Mouse (Mus musculus) forebrain, postnatal 0 days (tissue): ENCODE results near the gene Scg5. TPM values are rescaled to one million over a fixed set of nuclear protein-coding genes. Genes with fewer than 3 reads are reported as not detected.

Experiments
- ATAC-seq: fragments of 200-750 bp; cut with Nextera tagmentation; 2 replicates; pipeline ENCODE4 v1.8.0; 2017; ENCODE audit warnings: mild to moderate bottlenecking, moderate library complexity
- DNase-seq: peaks from one replicate; pipeline ENCODE4 v3.0.0-alpha.2; 2015
- H3K27ac ChIP-seq: fragments of 300-500 bp; sonication (generic); 2 replicates; pipeline ENCODE4 v1.5.1; 2014; ENCODE audit warnings: low read depth, mild to moderate bottlenecking, antibody characterized with exemption, low read length, moderate library complexity, mixed read lengths
- H3K27me3 ChIP-seq: fragments of 300-500 bp; sonication (generic); 2 replicates; pipeline ENCODE4 v1.6.1; 2014; ENCODE audit warnings: mild to moderate bottlenecking, low read length, mixed read lengths; ENCODE audit not compliant: insufficient read depth
- H3K36me3 ChIP-seq: fragments of 300-500 bp; sonication (generic); 2 replicates; pipeline ENCODE4 v1.6.1; 2014; ENCODE audit warnings: mild to moderate bottlenecking, moderate library complexity; ENCODE audit not compliant: insufficient read depth
- H3K4me1 ChIP-seq: fragments of 300-500 bp; sonication (generic); 2 replicates; pipeline ENCODE4 v1.6.1; 2014; ENCODE audit warnings: antibody characterized with exemption; ENCODE audit not compliant: insufficient read depth
- H3K4me2 ChIP-seq: fragments of 300-500 bp; sonication (generic); 2 replicates; pipeline ENCODE4 v1.6.1; 2014; ENCODE audit warnings: low read depth, mild to moderate bottlenecking, moderate library complexity
- H3K4me3 ChIP-seq: fragments of 300-500 bp; sonication (generic); 2 replicates; pipeline ENCODE4 v1.5.1; 2014; ENCODE audit warnings: low read depth, low read length, mixed read lengths
- H3K9ac ChIP-seq: fragments of 300-500 bp; sonication (generic); 2 replicates; pipeline ENCODE4 v1.6.1; 2014; ENCODE audit warnings: mild to moderate bottlenecking
- H3K9me3 ChIP-seq: fragments of 300-500 bp; sonication (generic); 2 replicates; pipeline ENCODE4 v1.6.1; 2016; ENCODE audit warnings: low read length
- CTCF ChIP-seq: sonication (generic); IDR thresholded peaks from 2 replicates; pipeline ENCODE4 v1.5.1; 2016; ENCODE audit warnings: antibody characterized with exemption, control low read depth, low read depth
- WGBS: fragments of 180-500 bp; shearing (Covaris S2); extraction: QIAGEN DNeasy Blood & Tissue Kit; methylation state at CpG from one replicate; pipeline ENCODE4 v1.1.7; 2014; 5-methylcytosine and 5-hydroxymethylcytosine counted together
- polyA plus RNA-seq: library from polyadenylated mRNA; unstranded; fragments of >200 nt; fragmentation: Nextera tagmentation; extraction: Ambion mirVana; gene quantifications from 2 replicates; pipeline ENCODE4 v1.2.1, GENCODE M21; 2015
- total RNA-seq: library from RNA; depleted of rRNA; stranded (reverse); fragments of >200 nt; gene quantifications from 2 replicates; pipeline ENCODE4 v1.2.3, GENCODE M21; 2014

The Scg5 gene
- total and polyA plus RNA-seq, 2 experiments from 2014 or later, result 254 to 363 TPM

DNA sequence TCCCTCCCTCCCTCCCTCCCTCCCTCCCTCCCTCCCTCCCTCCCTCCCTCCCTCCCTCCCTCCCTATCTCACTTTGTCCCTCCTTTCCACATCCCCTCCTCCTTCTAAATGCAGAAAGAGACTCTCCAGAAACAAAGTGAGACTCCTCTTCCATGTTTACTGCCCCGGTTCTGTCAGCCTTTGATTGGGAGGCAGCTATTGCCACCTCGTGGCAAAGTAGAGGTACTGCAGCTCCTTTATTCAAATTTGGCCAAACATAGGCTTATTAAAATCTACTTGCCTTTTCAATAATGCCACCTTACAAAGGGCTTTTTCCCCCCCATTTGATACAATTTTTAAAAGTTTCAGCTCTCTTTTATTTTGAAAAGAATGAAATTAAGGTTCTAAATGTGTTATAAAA, 5.0 kb downstream of the Scg5 start:
- H3K27ac ChIP-seq, result no peak overlapping the region
- H3K4me2 ChIP-seq, result no peak overlapping the region
- ATAC-seq (no peak), DNase-seq (peak; percentile 82)
- H3K27me3 ChIP-seq, result no peaks in the 10 kb centered on the region
- no peaks in the 10 kb centered on the region for H3K9me3 ChIP-seq
- H3K36me3 ChIP-seq, result peaks cover 16% of the 10 kb centered on the region; the same call in 1 of the 2 replicates
- no peak overlapping the region for H3K9ac ChIP-seq
- WGBS, result 0% methylated on average over 2 of the region's 2 CpGs
- no peak overlapping the region for H3K4me3 ChIP-seq
- TF ChIP-seq CTCF, result peak; percentile 93
- H3K4me1 ChIP-seq, result peaks cover 26% of the 10 kb centered on the region

GRCm38 (mm10) chr2:113822367-113822766, 6.6 kb downstream of the Scg5 start:
- ATAC-seq (no peak), DNase-seq (no peak)
- Histone ChIP-seq H3K36me3 (peaks cover 16% of the 10 kb centered on the region; the same call in 1 of the 2 replicates), H3K27ac (no peak overlapping the region), H3K9ac (no peak overlapping the region), H3K9me3 (no peaks in the 10 kb centered on the region), H3K4me1 (peaks cover 18% of the 10 kb centered on the region), H3K4me3 (no peak overlapping the region), H3K4me2 (no peak overlapping the region), H3K27me3 (no peaks in the 10 kb centered on the region)
- no peak for TF ChIP-seq CTCF
- WGBS, result 96% methylated on average over 8 of the region's 8 CpGs

GRCm38 (mm10) chr2:113821176-113821734, 7.7 kb downstream of the Scg5 start:
- peaks cover 8% of the 10 kb centered on the region for H3K4me1 ChIP-seq
- H3K27ac ChIP-seq, result no peak overlapping the region
- ATAC-seq (no peak), DNase-seq (no peak)
- TF ChIP-seq CTCF, result no peak
- no peak overlapping the region for H3K9ac ChIP-seq
- no peak overlapping the region for H3K4me2 ChIP-seq
- H3K36me3 ChIP-seq, result peaks cover 16% of the 10 kb centered on the region; the same call in 1 of the 2 replicates
- 85% methylated on average over 12 of the region's 12 CpGs for WGBS
- no peaks in the 10 kb centered on the region for H3K9me3 ChIP-seq
- H3K27me3 ChIP-seq, result no peaks in the 10 kb centered on the region
- H3K4me3 ChIP-seq, result no peak overlapping the region

DNA sequence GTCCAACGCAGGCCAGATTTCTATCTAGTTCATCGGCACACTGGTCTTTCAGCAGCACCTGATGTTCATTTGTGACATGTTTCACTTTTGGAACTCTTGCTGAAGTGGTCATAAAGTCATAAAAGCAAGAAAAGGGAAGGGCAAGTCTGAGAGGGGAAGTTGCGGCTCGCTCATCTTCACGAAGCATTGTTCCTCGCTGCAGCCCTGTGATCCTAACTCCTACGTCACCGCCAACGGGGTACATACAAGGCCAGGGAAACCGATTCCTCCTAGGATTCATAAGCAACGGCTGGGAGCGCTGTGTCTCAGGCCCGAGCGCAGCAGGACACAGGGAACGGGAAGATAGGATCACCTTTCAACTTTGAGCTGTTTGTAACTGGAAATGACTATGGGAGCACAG, 8.8 kb downstream of the Scg5 start:
- DNase-seq, result no peak
- TF ChIP-seq CTCF, result no peak
- no peak for ATAC-seq

DNA sequence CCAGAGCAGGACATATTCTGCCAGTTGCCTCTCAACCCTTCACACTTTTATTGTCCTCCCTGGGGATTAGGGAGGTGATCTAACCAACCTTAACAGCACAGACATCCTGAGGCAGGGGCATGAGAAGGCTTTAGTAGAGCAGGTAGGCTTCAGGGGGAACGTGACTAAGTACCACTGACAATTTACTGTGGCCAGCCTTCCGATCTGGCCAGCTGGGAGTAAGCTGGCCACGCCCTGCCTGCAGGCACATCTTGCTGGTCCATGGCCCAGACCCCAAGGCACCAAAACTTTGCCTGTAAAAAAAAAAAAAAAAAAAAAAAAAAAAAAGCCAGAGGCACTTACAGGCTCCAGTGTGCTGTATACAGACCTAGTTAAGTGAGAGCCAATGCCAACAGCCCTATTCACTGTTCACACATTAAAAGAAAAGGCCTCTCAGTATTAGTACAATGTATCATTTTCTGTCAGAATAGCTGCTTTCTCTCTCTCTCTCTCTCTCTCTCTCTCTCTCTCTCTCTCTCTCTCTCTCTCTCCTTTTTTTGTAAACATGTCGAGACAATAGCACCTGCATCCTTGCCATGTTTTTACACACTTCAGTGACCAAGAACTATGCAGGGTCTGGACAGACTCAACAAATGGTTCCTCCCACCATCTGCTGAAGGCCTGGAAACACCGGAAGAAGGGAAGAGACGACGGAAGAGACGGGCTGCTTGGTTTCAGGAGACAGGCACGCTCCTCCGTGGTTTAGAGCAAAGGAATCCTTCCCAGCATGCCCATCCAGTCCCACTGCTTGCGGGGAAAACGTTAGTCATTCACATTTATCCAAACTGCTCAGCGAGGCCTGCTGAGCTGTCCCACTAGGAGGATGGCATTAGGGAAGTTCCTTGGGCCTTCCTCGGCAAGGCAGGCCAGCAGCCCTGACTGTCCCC, 11.0 kb downstream of the Scg5 start:
- H3K9me3 ChIP-seq, result no peaks in the 10 kb centered on the region
- no peak overlapping the region for H3K4me3 ChIP-seq
- H3K36me3 ChIP-seq, result peaks cover 7% of the 10 kb centered on the region; the same call in 1 of the 2 replicates
- no peak overlapping the region for H3K4me2 ChIP-seq
- TF ChIP-seq CTCF, result no peak
- ATAC-seq, result peak; percentile 78
- no peaks in the 10 kb centered on the region; the same call in 1 of the 2 replicates for H3K4me1 ChIP-seq
- no peak overlapping the region for H3K9ac ChIP-seq
- peak overlapping the region; percentile 29; the same call in 1 of the 2 replicates for H3K27ac ChIP-seq
- WGBS, result 36% methylated on average over 14 of the region's 14 CpGs
- H3K27me3 ChIP-seq, result no peaks in the 10 kb centered on the region
- DNase-seq, result peak; percentile 33

More for the DNA sequence above, 8.8 kb downstream of the Scg5 start:
- H3K4me3 ChIP-seq, result no peak overlapping the region
- H3K4me2 ChIP-seq, result no peak overlapping the region
- H3K4me1 ChIP-seq, result no peaks in the 10 kb centered on the region; the same call in 1 of the 2 replicates
- WGBS, result 96% methylated on average over 15 of the region's 15 CpGs
- H3K27ac ChIP-seq, result no peak overlapping the region
- no peaks in the 10 kb centered on the region for H3K27me3 ChIP-seq
- no peaks in the 10 kb centered on the region for H3K9me3 ChIP-seq
- H3K36me3 ChIP-seq, result peaks cover 16% of the 10 kb centered on the region; the same call in 1 of the 2 replicates
- H3K9ac ChIP-seq, result no peak overlapping the region

DNA sequence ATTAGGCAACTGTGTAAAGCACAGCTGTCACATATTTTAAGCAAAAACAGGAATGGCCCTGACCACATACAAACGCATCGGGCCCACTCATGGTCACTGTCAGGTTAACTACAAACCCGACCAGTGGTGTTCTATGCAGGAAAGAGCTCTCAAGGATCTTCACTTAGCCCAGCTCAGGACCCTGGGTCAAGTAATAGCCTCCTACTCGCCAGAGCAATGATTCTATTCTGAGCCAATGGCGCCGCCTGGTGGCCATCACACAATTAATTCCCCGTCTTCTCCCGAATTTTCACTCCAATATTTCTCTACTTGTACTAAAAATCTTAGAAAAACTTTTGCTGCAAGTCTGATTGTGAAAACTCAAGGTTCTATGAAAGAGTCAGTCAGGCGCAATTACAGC, 21.3 kb downstream of the Scg5 start:
- ATAC-seq, result no peak

More for the DNA sequence above, 21.3 kb downstream of the Scg5 start:
- no peak overlapping the region for H3K9ac ChIP-seq
- TF ChIP-seq CTCF, result peak; percentile 69
- no peak overlapping the region for H3K4me2 ChIP-seq
- WGBS, result 31% methylated on average over 9 of the region's 9 CpGs
- H3K36me3 ChIP-seq, result 0 out of 2 replicates have a peak, but pooled peaks cover 4% of the 10 kb centered on the region
- H3K4me1 ChIP-seq, result no peaks in the 10 kb centered on the region
- no peak overlapping the region for H3K27ac ChIP-seq
- H3K9me3 ChIP-seq, result no peaks in the 10 kb centered on the region
- H3K27me3 ChIP-seq, result no peaks in the 10 kb centered on the region
- DNase-seq, result peak; percentile 62
- H3K4me3 ChIP-seq, result no peak overlapping the region
